ENCODE assay signal across 26 mouse cellular contexts in genomic region chr14:122403422-122403940, GRCm38 (mm10). TPM values are rescaled to one million over a fixed set of nuclear protein-coding genes. Genes with fewer than 3 reads are reported as not detected.
DNase-seq lines count a peak whose midpoint lies in the region; ATAC-seq and TF ChIP-seq lines count a peak whose summit lies in the region.
"Had no signal": no experiment of that assay in that cellular context is flagged by ENCODE, and none has a peak within 500 bp of the region (broad histone marks: within the 10 kb centered on the region; RNA-seq: fewer than 3 reads in every experiment).

No protein-coding gene starts in this region.

- H3K27ac ChIP-seq in layer of hippocampus, adult 2 months, result peak overlapping the region; percentile 77
- peak overlapping the region; percentile 27; the same call in 1 of the 2 replicates for H3K27ac ChIP-seq in forebrain, embryonic 12.5 days
- peak overlapping the region; percentile 35 for H3K27ac ChIP-seq in hindbrain, embryonic 15.5 days (replicated peaks)
- H3K27ac ChIP-seq: heart, embryonic 15.5 days; kidney, postnatal 0 days; stomach, postnatal 0 days had no signal

- no peaks in the 10 kb centered on the region for H3K9me3 ChIP-seq in forebrain, embryonic 12.5 days
- no peaks in the 10 kb centered on the region for H3K9me3 ChIP-seq in hindbrain, embryonic 15.5 days
- H3K9me3 ChIP-seq: heart, embryonic 15.5 days had no signal

- H3K4me1 ChIP-seq in forebrain, embryonic 12.5 days, result peaks cover 43% of the 10 kb centered on the region
- H3K4me1 ChIP-seq in hindbrain, embryonic 15.5 days (replicated peaks), result peaks cover 14% of the 10 kb centered on the region

- no peak overlapping the region for H3K4me3 ChIP-seq in layer of hippocampus, adult 2 months
- H3K4me3 ChIP-seq in forebrain, embryonic 12.5 days (replicated peaks), result no peak overlapping the region
- H3K4me3 ChIP-seq in hindbrain, embryonic 15.5 days, result no peak overlapping the region
- H3K4me3 ChIP-seq: heart, embryonic 15.5 days; megakaryocyte, embryonic 14.5 days; myocyte had no signal

- no peaks in the 10 kb centered on the region for H3K36me3 ChIP-seq in forebrain, embryonic 12.5 days (replicated peaks)
- H3K36me3 ChIP-seq in hindbrain, embryonic 15.5 days, result no peaks in the 10 kb centered on the region
- H3K36me3 ChIP-seq: heart, embryonic 15.5 days had no signal

- WGBS in forebrain, embryonic 12.5 days, result 47% methylated on average over 3 of the region's 3 CpGs
- WGBS in hindbrain, embryonic 15.5 days, result 50% methylated on average over 3 of the region's 3 CpGs

- TF ChIP-seq CTCF in layer of hippocampus, adult 2 months (conservative IDR thresholded peaks at IDR 0.05), result no peak

- H3K27me3 ChIP-seq in forebrain, embryonic 12.5 days, result peaks cover 86% of the 10 kb centered on the region
- H3K27me3 ChIP-seq in hindbrain, embryonic 15.5 days, result peaks cover 71% of the 10 kb centered on the region
- H3K27me3 ChIP-seq: Patski had no signal

- no peak overlapping the region for H3K9ac ChIP-seq in forebrain, embryonic 12.5 days
- no peak overlapping the region for H3K9ac ChIP-seq in hindbrain, embryonic 15.5 days
- H3K9ac ChIP-seq: heart, embryonic 15.5 days had no signal

- no peak for ATAC-seq in forebrain, embryonic 12.5 days (ENCODE audit: low FRiP score)
- no peak for ATAC-seq in hindbrain, embryonic 15.5 days (ENCODE audit: low FRiP score, low read depth)
- ATAC-seq: CD4-positive, CD25-positive, alpha-beta regulatory T cell, adult 4 months; Patski had no signal

- H3K4me2 ChIP-seq in forebrain, embryonic 12.5 days, result peak overlapping the region; percentile 27; the same call in 1 of the 2 replicates
- peak overlapping the region; percentile 8; the same call in 1 of the 2 replicates for H3K4me2 ChIP-seq in hindbrain, embryonic 15.5 days
- H3K4me2 ChIP-seq: heart, embryonic 15.5 days had no signal

- peak; percentile 42 to 55 for DNase-seq in cerebellum, postnatal 10 days
- DNase-seq in cerebellum, adult 8-10 months, result no peak
- DNase-seq in layer of hippocampus, adult 2 months (ENCODE audit: low spot score in 2 of 2), result no peak
- no peak for DNase-seq in layer of hippocampus, postnatal 10 days (ENCODE audit: low spot score in 2 of 2)
- no peak for DNase-seq in gastrocnemius, postnatal 4 days (ENCODE audit: low spot score in 2 of 2)
- no peak for DNase-seq in embryo, embryonic 10 days (ENCODE audit: low spot score)
- DNase-seq: adrenal gland, adult 8-10 months; cerebellum, postnatal 36 days; heart, adult 18-20 months; heart, postnatal 4 days; kidney, adult 11 months; left cerebral cortex, postnatal 4 days; lung, adult 18-20 months had no signal

RNA-seq across cellular contexts. Expression of gene Gm5089, which starts 47.4 kb away (rescaled TPM):
- total RNA-seq in layer of hippocampus, adult 2 months (2021), result under 1 TPM; 0.17 to 0.36 TPM
- total RNA-seq in layer of hippocampus, postnatal 10 days (2021), result under 1 TPM; 0.23 to 0.38 TPM
- polyA plus RNA-seq in forebrain, embryonic 12.5 days (2016; fragmentation: Nextera tagmentation; extraction: Ambion mirVana), result 1.6 and 2.1 TPM in 2 replicates
- polyA plus RNA-seq in hindbrain, embryonic 15.5 days (2015; fragmentation: Nextera tagmentation; extraction: Ambion mirVana), result 2.4 and 2.7 TPM in 2 replicates
- not detected for total RNA-seq in gastrocnemius, postnatal 4 days (2021)
- total RNA-seq: adrenal gland, adult 8-10 months; gastrocnemius, adult 8-10 months; heart, adult 18-20 months; heart, postnatal 4 days; liver, adult 2 months had no signal
- polyA plus RNA-seq: CD4-positive, CD25-positive, alpha-beta regulatory T cell, adult 4 months; embryonic facial prominence, embryonic 11.5 days; heart, embryonic 15.5 days; kidney, postnatal 0 days; liver, adult 2 months; myocyte; Patski; stomach, postnatal 0 days; thymus, postnatal 0 days had no signal

Comparison
In these comparisons a context has a peak if more than half of its experiments do, and no peak if none do; other contexts are left out.
1. DNase-seq: peak in cerebellum, postnatal 10 days (2 of 2); none in cerebellum, adult 8-10 months (single experiment), layer of hippocampus, adult 2 months (0 of 2), layer of hippocampus, postnatal 10 days (0 of 2), gastrocnemius, postnatal 4 days (0 of 2) and embryo, embryonic 10 days (single experiment).
2. H3K27ac ChIP-seq: peak in every context shown above with its lines; median percentile 77 in layer of hippocampus, adult 2 months; 35 in hindbrain, embryonic 15.5 days; 27 in forebrain, embryonic 12.5 days.